Mouse (Mus musculus) adrenal gland, adult 8-10 months (tissue): Measurements from ENCODE around the gene Tac2. TPM values are rescaled to one million over a fixed set of nuclear protein-coding genes. Genes with fewer than 3 reads are reported as not detected.

ENCODE experiments used
- DNase-seq: peaks from one replicate; pipeline ENCODE4 v3.0.0; 2022
- total RNA-seq, 4 experiments: library from RNA; stranded (reverse); gene quantifications; 2 replicates each; pipeline ENCODE4 v1.2.4; 2022

Gene Tac2
- total RNA-seq, 4 experiments from 2014 or later: not detected

DNA sequence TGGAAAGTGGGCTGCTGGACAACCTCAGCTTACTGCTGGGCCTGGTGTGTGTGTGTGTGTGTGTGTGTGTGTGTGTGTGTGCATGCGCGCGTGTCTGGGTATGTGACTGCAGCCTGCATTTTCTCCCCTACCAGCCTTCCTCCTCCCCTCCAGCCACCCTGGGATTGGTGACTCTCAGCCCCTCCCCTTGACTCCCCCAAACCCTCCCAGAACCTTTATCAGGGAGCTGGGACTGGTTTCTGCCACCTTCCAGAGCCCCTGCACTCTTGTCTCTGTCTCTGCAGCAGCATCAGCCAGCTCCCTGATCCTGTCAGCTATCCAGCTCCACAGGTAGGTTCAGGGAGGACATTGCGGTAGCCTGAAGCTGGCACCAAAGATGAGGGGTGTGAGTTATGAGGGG lies 858 bp downstream of the Tac2 start:
- no peak for DNase-seq

DNA sequence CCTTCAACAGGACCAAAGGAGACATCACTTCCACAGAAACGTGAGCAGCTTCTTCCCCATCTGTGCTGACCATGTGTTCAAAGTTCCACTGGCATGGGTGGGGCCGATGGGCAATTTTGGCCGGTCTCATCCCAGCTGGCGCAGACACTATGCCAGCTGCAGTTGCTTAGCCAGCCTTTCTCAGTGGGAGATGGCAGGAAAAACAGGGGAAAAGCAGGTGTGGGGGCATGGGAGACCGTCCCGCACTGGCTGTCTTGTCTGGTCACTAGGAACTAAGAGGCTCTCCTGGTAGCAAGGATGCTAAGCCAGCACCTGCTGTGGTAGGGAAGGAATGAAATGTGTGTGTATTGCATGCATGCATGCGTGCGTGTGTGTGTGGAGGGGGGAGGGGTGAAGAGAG lies 4.2 kb downstream of the Tac2 start:
- no peak for DNase-seq

DNA sequence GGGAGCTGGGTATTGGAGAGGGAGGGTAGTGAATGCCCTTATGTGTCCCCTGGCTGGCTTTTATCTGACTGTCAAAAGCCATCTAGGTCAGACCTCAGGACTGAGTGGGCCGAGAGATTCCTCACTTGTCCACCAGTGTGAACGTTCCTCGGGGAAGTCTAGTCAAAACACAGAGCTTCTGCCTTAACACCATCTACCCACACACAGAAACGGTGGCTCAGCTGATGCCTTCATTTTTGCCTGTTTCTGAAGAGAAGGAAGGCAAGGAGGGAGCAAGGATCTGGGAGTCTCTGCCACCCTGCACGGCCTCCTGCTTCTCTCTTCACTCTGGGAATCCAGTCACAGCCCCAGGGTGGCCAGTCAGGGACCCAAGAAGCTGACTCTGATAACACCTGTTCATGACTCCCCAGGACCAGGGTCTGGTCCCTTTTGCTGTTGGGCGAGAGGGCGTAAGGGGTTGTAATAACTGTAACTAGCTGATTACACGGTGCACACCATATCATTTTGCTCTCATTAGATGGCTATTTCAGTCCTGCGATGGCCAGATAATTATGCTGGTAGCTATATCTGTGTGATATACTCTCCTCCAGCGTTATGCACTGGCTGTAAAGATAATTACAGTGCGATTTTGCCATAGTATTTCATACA lies 6.1 kb downstream of the Tac2 start:
- DNase-seq: no peak

DNA sequence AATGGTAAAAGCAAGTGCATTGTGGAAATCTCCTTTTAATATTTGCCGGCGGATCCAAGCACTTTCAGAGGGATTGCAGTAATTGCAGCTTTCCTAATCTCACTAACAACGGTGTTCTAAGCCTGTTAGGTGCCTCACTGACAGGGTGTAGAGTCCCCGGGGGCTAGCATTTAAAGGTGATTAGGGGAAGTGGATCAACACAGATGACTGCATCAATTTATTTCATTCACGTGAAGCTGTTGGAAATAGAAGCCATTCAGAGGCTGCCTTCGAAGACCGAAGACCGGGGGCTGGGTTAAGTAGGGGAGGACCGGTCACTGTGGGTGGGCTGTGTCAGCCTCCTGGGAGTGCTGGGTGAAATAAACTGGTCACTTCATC lies 6.6 kb downstream of the Tac2 start:
- no peak for DNase-seq

DNA sequence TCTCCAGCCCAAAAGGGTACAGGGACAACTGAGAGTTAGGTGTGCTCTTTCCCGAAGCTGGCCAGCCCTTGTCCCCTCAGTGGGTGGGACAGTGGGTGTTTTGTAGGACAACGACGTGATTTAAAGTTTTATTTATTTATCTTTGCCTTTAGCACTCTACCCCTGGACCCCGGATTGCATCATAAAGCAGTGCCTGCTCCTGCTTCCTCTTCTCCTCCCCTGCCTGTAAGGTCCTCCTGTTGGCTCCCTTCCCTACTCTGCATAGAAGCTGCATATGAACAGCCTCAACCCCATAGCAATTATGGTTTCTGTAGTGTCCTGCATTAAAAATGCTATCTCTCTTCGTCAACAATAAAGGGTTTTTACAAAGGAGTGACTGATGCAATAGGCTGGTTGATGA lies 7.1 kb downstream of the Tac2 start:
- DNase-seq: no peak

DNA sequence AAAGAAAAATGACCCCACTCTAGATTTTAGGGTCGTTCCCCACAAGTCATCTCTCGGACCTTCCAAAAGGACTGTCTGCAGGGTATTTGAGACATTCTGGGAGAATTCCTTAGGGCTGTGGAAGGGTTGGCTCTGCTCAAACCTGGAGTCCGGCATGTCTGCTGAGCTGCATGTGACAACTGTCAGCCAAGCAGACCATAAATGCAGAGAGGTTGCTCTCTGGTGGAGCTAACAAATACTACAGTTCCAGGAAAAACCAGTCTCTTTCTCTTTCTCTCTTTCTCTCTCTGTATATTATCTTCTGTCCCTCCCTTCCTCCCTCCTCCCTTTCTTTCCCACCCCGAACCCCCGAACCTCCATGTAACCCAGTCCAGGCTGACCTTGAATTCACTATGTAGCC lies 10.2 kb downstream of the Tac2 start:
- DNase-seq: no peak

DNA sequence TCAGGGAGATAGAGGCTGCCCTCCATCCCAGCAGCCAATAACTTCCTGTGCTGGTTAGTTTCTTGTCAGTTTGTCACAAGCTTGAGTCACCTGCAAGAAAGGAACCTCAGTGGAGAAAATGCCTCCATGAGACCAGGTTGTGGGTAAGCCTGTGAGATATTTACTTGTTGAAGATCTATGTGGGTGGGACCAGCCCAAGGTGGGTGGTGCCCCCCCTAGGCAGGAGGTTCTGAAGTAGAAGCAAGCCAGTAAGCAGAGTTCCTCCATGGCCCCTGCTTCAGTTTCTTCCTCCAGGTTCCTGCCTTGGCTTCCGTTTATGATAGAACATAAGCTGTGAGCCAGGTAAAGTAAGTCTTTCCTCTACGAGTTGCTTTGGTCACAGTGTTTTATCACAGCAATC lies 12.0 kb downstream of the Tac2 start:
- DNase-seq: no peak

DNA sequence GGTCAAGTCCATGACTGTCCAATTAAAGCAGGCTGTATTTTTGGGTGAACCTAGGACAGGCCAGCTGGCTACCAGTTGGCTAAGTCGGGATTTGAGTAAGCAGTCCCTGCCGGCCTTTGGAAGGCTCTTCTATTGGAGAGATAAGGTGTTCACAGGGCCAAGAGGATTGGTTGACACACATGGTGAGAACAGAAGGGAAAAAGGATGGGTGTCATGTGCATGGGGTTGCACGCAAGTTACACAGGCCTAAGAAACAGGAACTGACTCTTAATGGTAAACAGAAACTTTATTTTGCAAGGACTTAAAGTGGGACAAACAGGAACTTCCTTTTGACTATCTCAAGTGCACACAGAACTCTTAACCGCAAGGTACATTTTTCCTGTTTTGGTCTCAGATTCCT lies 12.6 kb downstream of the Tac2 start:
- no peak for DNase-seq

DNA sequence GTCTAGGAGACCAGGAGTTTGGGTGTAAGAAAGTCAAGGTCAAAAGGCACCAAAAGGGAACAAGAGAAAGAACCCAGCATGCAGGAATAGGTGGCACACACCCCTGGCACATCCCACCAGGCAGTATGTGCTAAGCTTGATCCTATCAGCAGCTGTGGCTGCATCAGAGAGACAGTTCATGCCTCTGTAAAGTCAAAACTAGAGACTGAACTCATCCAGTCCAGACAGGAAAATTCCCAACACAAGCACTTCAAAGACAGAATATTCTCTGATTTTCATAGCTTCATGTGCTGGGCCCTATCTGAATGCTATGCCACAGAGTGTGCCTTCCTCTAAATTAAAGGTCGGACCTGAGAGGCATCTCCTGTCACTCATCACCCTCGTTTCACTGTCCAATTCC lies 13.3 kb downstream of the Tac2 start:
- no peak for DNase-seq

DNA sequence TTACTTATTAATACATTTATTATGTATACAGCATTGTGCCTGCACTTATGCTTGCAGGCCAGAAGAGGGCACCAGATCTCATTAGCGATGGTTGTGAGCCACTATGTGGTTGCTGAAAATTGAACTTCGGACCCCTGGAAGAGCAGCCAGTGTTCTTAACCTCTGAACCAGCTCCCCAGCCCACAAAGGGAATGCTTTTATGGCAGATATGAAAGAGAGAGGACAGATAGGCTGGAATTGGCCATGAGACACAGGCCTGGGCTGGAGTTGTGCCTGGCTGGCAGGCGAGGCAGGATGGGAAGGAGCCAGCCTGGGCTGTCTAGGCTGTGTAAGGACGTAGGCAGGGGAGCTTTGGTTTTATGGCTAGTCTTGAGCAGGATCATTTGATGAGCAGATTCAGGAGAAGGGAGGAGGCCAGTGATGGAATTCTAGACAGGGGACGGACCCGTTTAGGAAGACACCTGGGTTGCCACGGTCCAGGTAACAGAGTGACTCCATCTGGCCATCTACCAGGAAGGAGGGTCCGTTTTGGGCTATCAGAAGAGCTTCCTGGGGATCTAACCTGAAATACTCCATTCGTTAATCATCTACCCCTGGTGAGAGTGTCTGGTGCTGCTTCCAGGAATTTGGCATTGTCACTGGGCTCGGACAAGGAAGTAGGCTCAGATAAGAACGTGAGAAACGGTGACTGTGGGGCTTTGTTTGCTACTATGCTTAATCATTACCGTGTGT lies 14.0 kb downstream of the Tac2 start:
- DNase-seq: no peak

DNA sequence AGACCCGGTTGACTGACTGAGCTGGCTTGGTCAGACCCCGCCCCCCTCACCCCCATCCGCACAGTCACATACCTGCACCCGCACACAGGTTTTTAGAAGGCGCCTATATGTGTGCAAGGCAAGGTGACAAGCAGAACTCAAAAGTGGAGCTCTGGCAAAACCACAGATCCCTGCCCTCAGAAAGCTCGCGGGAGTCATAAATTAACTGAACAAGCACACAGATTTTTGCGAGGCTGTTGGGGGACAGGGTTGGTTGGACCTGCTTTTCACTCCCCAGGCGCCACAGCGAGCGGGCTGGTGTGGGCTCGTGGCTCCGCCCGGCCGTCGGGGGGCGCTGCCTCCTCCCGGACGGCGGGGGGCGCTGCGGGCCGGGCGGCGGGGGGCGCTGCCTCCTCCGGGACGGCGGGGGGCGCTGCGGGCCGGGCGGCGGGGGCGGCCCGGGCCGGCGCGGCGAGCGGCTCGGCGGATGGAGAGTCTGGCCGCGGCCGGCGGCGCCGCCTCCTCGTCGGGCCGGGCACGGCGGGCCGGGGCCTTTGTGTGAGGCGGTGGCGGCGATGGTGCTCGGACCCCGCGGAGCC lies 14.9 kb downstream of the Tac2 start, which contains the start of gene Zbtb39:
Gene Zbtb39 (plus strand): TSS at position 456 of the 578 bp plus-strand sequence.
- peak; percentile 68 for DNase-seq

DNA sequence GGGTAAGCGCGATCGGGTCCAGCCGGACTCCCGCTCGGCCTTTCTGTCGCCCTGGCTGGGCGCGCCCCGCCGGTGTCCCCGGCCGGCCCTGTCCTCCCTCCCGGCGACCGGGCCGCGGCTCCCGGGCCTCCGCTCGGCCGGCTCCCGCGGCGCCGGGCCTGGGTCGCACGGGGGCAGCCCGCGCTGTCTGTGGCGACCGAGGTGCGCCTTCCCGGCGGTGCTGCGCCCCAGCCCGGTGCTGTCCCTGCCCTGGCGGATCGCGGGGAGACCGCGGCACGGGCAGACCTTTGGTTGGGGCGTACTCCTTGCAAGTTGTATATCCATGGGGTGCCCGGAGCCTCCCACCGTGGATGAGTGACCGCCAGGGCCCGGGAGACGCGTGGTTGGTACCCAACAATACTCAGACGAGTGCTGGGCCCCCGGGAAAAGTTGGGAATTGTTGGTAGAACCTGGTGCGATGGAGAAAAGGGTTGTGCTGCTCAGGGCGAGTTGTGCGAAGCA lies 15.4 kb downstream of the Tac2 start:
- no peak for DNase-seq

DNA sequence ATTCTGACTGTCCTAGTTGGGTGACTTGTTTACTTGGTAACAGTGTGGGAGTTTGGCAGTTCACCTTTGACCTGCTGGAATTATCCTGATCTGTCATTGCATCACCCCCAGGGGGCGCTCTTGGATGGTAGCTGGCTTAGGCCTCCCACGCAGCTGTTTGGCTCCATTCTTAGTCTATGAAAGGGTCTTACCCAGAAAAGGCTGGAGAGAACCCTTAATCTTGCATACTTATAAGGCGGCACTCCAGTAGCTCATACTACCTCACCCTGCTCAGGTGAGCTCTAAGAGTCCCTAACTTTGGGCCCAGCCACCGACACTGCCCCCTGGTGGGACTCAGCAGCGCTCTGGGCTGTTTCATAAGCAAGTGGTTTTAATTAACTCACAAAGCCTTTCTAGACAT lies 20.4 kb downstream of the Tac2 start:
- no peak for DNase-seq

DNA sequence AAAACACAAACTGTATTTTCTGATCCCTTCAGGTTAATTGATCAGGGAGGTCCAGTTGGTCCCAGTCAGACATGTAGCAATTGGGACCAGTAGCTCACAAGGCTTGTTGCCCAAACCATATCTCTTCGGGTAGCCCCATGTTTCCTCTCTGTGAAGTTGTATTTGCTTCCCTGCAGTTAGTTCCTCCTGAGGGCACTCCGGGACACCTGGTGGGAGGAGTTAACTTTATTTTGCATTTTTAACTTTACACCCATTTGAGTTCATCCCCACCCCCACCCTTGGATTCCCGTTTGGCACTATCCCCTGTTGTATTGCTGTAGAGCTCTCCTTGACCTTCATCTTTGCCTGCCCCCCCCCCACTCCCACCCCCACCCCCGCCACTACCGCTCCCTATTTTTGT lies 21.6 kb downstream of the Tac2 start:
- DNase-seq: no peak

DNA sequence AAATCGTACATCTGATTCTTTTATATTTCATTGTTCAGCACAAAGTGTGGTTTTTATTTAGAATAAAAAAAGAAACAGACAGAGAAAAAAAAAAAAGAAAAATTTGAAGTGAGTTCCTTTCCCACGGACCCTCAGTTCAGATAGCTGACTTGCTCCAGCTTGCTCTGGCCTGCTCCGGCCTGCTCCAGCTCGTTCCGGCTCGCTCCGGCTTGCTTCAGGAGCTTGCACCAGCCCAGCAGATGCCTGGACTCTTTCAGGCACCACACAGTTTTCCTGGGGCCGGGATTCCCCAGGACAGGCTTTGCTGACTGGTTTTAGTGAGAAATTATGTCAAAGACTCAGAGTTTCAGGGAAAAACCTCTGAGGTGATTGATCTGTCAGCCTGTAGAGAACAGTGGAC lies 23.0 kb downstream of the Tac2 start:
- no peak for DNase-seq

DNA sequence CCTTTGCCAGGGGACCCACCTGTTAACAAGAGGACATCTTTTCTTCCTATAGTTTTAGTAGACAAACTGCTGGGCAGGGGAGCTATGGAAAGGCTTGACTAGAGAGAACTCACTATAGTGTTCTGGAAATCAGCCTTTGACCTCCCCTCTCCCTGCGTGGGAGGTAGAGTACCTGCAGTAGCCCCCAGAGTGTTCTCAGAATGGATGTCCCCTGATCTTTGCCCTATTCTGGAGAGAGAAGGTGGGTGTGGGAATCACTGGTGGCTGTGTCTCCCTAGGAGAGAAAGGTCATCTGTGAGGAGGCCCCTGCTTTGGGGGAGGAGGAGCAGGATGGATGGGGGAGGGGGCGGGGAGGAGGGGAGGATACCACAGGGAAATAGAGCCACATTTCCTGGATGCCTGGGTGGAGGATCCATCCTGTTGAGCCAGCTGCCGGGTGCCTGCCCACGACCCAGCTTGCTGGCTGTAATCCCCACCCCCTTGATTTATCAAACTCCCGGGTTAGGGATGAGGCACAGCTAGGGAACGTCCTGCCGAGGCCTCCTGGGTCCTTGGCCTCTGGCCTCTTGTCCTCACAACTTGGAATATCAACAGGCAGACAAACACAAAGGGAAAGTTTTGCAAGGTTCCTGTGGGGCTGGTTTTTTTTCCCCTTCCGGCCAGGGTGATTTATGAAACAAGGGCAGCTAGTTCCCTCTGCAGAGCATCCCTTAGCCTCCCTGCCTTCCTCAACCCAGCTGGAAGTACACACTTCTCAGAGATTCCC lies 24.8 kb downstream of the Tac2 start:
- DNase-seq: peak; percentile 89

DNA sequence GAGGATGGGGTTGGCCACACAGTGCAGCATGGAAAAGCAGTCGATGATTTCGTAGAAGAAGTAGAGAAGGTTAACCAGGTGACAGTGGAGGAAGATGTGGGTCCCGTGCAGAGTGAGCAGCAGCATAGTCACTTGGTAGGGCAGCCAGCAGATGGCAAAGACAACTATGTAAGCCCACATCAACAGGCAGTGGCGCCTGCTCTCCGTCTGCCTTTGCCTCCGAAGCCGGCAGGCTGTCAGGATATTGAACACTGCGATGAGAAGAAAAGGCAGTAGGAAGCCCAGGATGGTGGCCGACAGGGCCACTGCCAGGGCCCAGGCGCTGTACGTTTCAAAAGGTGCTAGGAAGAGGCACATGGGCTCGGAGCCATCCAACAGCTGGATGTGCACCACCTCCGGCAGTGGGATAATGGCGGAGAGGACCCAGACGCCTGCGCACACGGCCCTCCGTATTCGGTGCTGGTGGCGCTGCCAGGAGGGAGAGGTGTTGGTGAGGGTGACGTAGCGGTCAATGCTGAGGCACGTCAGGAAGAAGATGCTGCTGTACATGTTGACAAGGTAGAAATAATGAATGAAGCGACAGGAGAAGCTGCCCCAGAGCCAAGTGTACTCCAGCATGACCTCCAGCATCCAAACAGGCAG lies 26.0 kb downstream of the Tac2 start:
- no peak for DNase-seq

DNA sequence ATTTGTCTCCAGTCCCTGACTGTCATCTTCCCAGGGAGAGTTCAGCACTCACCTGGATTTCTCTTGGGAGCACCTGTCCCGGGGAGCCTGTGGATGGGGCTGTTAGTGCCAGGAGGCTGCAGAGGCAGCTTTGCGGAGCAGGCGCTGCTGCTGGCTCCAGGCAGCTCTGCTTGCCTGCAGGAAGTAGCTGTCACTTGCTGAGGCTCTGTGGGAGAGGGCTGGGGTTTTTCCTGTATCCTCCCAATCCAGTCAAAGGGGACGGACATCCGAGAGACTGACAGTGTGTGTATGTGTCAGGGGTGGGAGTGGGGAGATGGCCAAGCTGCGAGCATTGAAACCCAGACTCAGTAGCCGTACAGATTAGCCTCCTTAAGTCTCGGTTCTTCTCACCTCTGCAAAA lies 27.3 kb downstream of the Tac2 start, which contains the start of gene Gpr182:
Gene Gpr182 (minus strand): TSS at position 185 of the 400 bp plus-strand sequence.
- no peak for DNase-seq

DNA sequence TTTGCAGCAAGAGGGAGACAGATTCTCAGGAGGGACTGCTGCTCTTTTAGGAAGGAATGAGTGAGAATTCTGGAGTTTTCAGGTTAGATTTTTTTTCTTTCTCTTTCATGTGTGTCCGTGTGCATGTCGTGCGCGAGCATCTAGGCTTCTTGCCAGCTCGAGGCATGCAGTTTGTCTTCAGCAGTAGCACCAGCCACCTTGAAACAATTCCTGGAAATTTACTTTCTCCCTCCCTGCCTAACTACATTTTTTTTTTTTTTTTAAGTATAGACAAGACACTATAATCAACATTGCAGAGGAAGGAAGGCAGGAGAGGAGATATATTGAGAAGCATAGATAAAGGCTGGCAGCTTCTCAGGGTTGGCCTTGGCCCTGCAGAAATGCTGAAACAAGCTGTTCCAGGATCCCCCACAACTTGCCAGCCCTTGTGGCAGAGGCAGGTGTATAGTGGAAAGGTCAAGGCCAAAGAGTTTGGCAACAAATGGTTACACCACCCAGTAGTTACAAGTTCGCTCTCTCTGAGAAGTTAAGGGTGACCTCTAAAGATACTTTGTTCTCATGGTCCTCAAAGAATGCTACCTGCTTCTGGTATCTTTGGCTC lies 30.4 kb downstream of the Tac2 start:
- DNase-seq: peak; percentile 64

DNA sequence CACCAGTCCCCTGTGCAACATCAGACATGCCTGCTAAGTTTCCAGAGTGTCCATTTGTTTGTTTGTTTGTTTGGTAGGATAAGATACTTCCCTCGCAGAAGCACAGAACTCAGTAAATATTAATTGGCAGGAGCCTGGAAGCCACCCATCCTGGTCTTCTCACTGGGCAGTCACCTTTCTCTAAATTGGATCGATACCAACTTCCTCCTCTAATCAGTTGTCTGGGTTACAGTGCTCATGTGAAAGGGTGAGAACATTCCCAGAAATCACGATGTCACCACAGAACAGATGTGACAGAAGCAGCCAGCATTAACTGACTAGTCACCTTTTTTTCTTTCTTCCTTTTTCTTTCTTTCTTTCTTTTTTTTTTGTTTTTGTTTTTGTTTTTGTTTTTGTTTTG lies 31.0 kb downstream of the Tac2 start:
- DNase-seq: no peak

DNA sequence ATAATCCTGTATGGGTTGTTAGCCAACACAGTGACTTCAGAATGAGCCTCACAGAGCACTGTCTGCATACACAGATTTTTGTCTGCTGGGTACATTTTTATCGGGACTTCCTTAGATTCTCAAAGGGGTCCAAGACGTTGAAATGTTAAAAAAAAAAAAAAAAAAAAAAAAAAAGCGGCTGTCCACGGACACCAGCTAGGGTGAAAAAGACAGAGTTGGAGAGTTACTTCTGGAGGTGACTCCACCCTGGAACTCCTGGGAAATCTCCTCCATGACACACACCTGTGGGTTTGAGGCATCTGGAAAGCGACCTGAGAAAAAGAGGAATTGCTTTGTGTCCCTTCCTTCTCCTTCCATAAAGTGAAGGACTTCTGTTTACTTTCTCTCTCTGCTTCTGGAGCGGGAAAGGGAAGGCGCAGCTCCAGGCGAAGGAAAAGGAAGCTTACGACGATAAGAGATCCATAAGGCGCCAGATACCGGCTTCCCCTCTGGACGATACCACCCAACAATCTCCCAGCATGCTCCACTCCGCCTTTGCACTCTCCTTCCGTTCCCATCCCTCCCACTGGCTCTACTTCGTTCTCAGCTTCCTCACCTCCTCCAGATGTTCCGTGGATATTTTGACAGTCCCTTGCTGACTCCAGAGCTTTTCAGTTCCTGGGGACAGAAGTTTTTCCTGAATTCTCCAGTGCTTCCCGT lies 31.6 kb downstream of the Tac2 start:
- no peak for DNase-seq
